Mouse (Mus musculus) lung, postnatal 0 days (tissue): ENCODE measurements around the gene Cntrl. TPM values are rescaled to one million over a fixed set of nuclear protein-coding genes. Genes with fewer than 3 reads are reported as not detected.

Source experiments
- ATAC-seq: fragments of 200-750 bp; cut with Nextera tagmentation; 2 replicates; pipeline ENCODE4 v1.8.0; 2017; ENCODE audit warnings: moderate library complexity
- DNase-seq: peaks from one replicate; pipeline ENCODE4 v3.0.0-alpha.2; 2016; ENCODE audit warnings: low spot score
- H3K27ac ChIP-seq: fragments of 300-500 bp; sonication (generic); 2 replicates; pipeline ENCODE4 v1.5.1; 2014; ENCODE audit warnings: antibody characterized with exemption, mild to moderate bottlenecking, low read length, mixed read lengths
- H3K27me3 ChIP-seq: fragments of 300-500 bp; sonication (generic); replicated peaks from 2 replicates; pipeline ENCODE4 v1.6.1; 2014; ENCODE audit warnings: low read length, mixed read lengths; ENCODE audit not compliant: insufficient read depth
- H3K36me3 ChIP-seq: fragments of 300-500 bp; sonication (generic); 2 replicates; pipeline ENCODE4 v1.6.1; 2014; ENCODE audit warnings: low read length, mixed read lengths; ENCODE audit not compliant: insufficient read depth
- H3K4me1 ChIP-seq: fragments of 300-500 bp; sonication (generic); 2 replicates; pipeline ENCODE4 v1.6.1; 2014; ENCODE audit warnings: antibody characterized with exemption, low read depth, low read length, mixed read lengths; ENCODE audit not compliant: insufficient read depth
- H3K4me2 ChIP-seq: fragments of 300-500 bp; sonication (generic); replicated peaks from 2 replicates; pipeline ENCODE4 v1.6.1; 2014; ENCODE audit warnings: low read depth, mild to moderate bottlenecking, low read length, moderate library complexity, mixed read lengths
- H3K4me3 ChIP-seq: fragments of 300-500 bp; sonication (generic); 2 replicates; pipeline ENCODE4 v1.5.1; 2014; ENCODE audit warnings: low read depth, low read length
- H3K9ac ChIP-seq: fragments of 300-500 bp; sonication (generic); replicated peaks from 2 replicates; pipeline ENCODE4 v1.6.1; 2014; ENCODE audit warnings: low read depth, mild to moderate bottlenecking
- H3K9me3 ChIP-seq: fragments of 300-500 bp; sonication (generic); 2 replicates; pipeline ENCODE4 v1.6.1; 2016; ENCODE audit warnings: low read length, mixed read lengths
- CTCF ChIP-seq: IDR thresholded peaks from 2 replicates; pipeline ENCODE4 v1.5.1; 2016; ENCODE audit warnings: antibody characterized with exemption, mild to moderate bottlenecking
- EP300 ChIP-seq: IDR thresholded peaks from 2 replicates; pipeline ENCODE4 v1.6.1; 2016; ENCODE audit warnings: antibody characterized with exemption, mild to moderate bottlenecking, control low read depth
- WGBS: fragments of 180-500 bp; shearing (Covaris S2); extraction: QIAGEN DNeasy Blood & Tissue Kit; methylation state at CpG from one replicate; pipeline ENCODE4 v1.1.7; 2014; 5-methylcytosine and 5-hydroxymethylcytosine counted together
- polyA plus RNA-seq: library from polyadenylated mRNA; unstranded; fragments of >200 nt; fragmentation: Nextera tagmentation; extraction: Ambion mirVana; gene quantifications from 2 replicates; pipeline ENCODE4 v1.2.1, GENCODE M21; 2015

Gene Cntrl
- polyA plus RNA-seq: 20.1 and 21.3 TPM in 2 replicates

GRCm38 (mm10) chr2:35109141-35109923 is at the start of gene Cntrl:
Gene Cntrl, plus strand, starts transcription at chr2:35109492.
- Histone ChIP-seq H3K27me3 (no peaks in the 10 kb centered on the region), H3K4me2 (peak within 1 kb of the TSS; percentile 69), H3K4me1 (no peaks in the 10 kb centered on the region), H3K36me3 (no peaks in the 10 kb centered on the region), H3K9me3 (no peaks in the 10 kb centered on the region), H3K4me3 (peak within 1 kb of the TSS; percentile 79), H3K27ac (peak within 1 kb of the TSS; percentile 97), H3K9ac (peak within 1 kb of the TSS; percentile 86)
- peak; percentile 95 for ATAC-seq
- 0 out of 2 replicates have a peak, but pooled peaks have one; percentile 9 for TF ChIP-seq CTCF
- TF ChIP-seq EP300: no peak
- DNase-seq: peak; percentile 96
- 1% methylated on average over 59 of the region's 62 CpGs for WGBS

DNA sequence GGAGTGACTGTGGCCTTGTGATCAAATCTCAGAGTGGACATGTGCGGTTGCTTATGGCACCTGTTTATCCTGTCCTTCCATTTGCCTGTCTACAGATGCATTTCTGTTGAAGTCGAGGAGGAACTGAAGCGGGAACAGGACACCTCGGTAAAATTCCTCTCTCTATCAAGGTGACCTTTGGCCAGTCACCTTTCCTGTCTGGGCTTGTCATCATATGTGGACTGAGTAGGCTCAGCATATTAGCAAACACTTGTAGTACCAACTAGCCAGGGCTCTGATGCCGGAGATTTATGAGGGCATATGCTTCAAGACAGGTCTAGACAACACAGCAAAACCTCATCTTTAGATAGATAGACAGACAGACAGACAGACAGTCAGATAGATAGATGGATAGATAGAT is 49.0 kb upstream of the Cntrl start:
- WGBS: 53% methylated on average over 5 of the region's 5 CpGs
- no peak overlapping the region for H3K9ac ChIP-seq
- no peaks in the 10 kb centered on the region for H3K9me3 ChIP-seq
- H3K27ac ChIP-seq: no peak overlapping the region
- no peak overlapping the region for H3K4me3 ChIP-seq
- TF ChIP-seq CTCF (no peak), EP300 (no peak)
- no peak for ATAC-seq
- no peaks in the 10 kb centered on the region for H3K36me3 ChIP-seq
- H3K27me3 ChIP-seq: no peaks in the 10 kb centered on the region
- H3K4me2 ChIP-seq: peak overlapping the region; percentile 11; the same call in 1 of the 2 replicates
- no peaks in the 10 kb centered on the region for H3K4me1 ChIP-seq
- DNase-seq: no peak

- Histone ChIP-seq H3K27ac (0 out of 2 replicates have a peak overlapping the region, but pooled peaks have one; percentile 54), H3K4me2 (peak overlapping the region; percentile 15; the same call in 1 of the 2 replicates), H3K9ac (no peak overlapping the region), H3K36me3 (no peaks in the 10 kb centered on the region), H3K9me3 (no peaks in the 10 kb centered on the region), H3K4me3 (peak overlapping the region; percentile 6; the same call in 1 of the 2 replicates), H3K27me3 (no peaks in the 10 kb centered on the region), H3K4me1 (no peaks in the 10 kb centered on the region)
- ATAC-seq (no peak), DNase-seq (no peak)
- 22% methylated on average over 6 of the region's 6 CpGs for WGBS
- no peak for TF ChIP-seq CTCF
- no peak for TF ChIP-seq EP300
These were observed 48.4 kb upstream of the Cntrl start for GRCm38 (mm10) chr2:35060897-35061296.

GRCm38 (mm10) chr2:35061338-35061737 is 48.0 kb upstream of the Cntrl start, which contains the start of gene Hc:
Gene Hc, minus strand, starts transcription at chr2:35061438.
- TF ChIP-seq EP300 (no peak), CTCF (no peak)
- Histone ChIP-seq H3K4me1 (no peaks in the 10 kb centered on the region), H3K4me3 (peak within 1 kb of the TSS; percentile 6; the same call in 1 of the 2 replicates), H3K4me2 (peak within 1 kb of the TSS; percentile 15; the same call in 1 of the 2 replicates), H3K27me3 (no peaks in the 10 kb centered on the region), H3K9ac (no peak within 1 kb of the TSS), H3K36me3 (no peaks in the 10 kb centered on the region), H3K9me3 (no peaks in the 10 kb centered on the region), H3K27ac (peak within 1 kb of the TSS; percentile 54; the same call in 1 of the 2 replicates)
- ATAC-seq (no peak), DNase-seq (peak; percentile 32)
- 53% methylated on average over 5 of the region's 5 CpGs for WGBS

DNA sequence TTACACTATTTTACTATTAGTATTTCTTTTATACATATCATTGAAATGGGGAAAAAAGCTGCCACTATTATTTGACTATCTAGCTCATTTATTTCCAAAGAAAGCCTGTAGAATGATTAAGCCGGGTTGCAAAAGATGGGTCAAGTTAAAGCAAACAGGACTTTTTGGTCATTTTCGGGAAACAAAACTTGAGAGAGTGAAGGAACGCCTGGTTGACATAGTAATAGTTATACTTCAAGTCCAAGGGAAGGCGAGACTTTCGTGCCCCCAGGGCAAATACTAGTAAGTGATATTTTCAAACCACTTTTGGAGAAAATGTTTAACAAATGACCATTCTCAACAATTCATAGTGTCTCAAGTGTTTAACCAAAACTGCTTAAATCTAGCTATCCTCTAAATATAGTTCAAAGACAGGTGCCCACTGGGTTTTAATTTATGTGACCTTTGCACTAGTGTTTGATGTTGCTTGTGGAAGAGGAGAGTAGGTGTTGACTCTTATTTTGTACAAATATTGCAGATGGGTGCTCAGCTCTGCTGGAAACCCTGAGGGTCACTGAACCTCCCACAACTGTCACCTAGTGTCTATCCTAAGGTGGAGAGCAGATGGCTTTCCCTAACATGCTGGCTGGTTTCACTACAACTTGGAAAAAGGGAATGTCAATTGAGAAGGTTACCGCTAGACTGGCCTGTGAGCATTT is 45.8 kb upstream of the Cntrl start:
- Histone ChIP-seq H3K36me3 (no peaks in the 10 kb centered on the region), H3K27me3 (no peaks in the 10 kb centered on the region), H3K9me3 (no peaks in the 10 kb centered on the region), H3K4me3 (no peak overlapping the region), H3K4me2 (no peak overlapping the region), H3K4me1 (no peaks in the 10 kb centered on the region), H3K27ac (peak overlapping the region; percentile 8; the same call in 1 of the 2 replicates), H3K9ac (no peak overlapping the region)
- 54% methylated on average over 6 of the region's 6 CpGs for WGBS
- peak; percentile 85 for TF ChIP-seq EP300
- no peak for TF ChIP-seq CTCF
- ATAC-seq (peak; percentile 81), DNase-seq (peak; percentile 69)

DNA sequence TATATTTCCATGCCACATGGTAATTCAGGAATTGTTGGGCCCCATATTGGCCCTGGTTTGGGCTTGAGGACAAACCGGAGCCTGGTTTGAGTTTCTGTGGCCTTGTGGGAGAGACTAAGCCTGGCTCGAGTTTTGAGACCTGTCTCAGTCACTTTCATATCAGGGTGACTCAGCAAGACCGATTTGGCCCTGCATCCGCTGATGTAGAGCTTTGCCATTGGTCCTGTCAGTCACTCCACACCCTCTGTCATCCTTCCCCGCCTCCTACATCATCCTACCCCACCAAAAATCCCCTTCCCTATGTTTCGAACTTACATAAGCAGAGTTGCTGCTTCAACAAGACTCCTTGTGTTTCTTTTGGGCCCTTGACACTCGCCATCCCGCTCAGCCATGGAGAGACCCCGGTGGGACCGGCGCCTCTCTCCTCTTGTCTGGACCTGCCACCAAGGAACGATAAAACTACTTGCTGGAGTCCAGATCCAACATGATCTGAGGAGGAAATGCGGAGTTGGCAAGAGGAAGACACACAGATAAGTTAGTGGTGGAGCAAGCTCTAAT is 42.7 kb upstream of the Cntrl start:
- Histone ChIP-seq H3K9me3 (no peaks in the 10 kb centered on the region), H3K4me3 (no peak overlapping the region), H3K4me1 (no peaks in the 10 kb centered on the region), H3K27me3 (no peaks in the 10 kb centered on the region), H3K27ac (no peak overlapping the region), H3K4me2 (no peak overlapping the region), H3K36me3 (no peaks in the 10 kb centered on the region), H3K9ac (no peak overlapping the region)
- no peak for DNase-seq
- TF ChIP-seq CTCF (no peak), EP300 (no peak)
- no peak for ATAC-seq
- 85% methylated on average over 13 of the region's 13 CpGs for WGBS
